Mouse (Mus musculus) adrenal gland, adult (tissue): Measurements from ENCODE around the gene Pkd1.
A peak's percentile ranks its signal among the peaks of the same experiment; 100 is the strongest.

Experiments used
- DNase-seq, 2 experiments: peaks; one replicate each; pipeline ENCODE4 v3.0.0; 2022 to 2023; ENCODE audit warnings: low spot score in 1 of 2; ENCODE audit not compliant: inconsistent age in 2 of 2

Gene Pkd1

DNA sequence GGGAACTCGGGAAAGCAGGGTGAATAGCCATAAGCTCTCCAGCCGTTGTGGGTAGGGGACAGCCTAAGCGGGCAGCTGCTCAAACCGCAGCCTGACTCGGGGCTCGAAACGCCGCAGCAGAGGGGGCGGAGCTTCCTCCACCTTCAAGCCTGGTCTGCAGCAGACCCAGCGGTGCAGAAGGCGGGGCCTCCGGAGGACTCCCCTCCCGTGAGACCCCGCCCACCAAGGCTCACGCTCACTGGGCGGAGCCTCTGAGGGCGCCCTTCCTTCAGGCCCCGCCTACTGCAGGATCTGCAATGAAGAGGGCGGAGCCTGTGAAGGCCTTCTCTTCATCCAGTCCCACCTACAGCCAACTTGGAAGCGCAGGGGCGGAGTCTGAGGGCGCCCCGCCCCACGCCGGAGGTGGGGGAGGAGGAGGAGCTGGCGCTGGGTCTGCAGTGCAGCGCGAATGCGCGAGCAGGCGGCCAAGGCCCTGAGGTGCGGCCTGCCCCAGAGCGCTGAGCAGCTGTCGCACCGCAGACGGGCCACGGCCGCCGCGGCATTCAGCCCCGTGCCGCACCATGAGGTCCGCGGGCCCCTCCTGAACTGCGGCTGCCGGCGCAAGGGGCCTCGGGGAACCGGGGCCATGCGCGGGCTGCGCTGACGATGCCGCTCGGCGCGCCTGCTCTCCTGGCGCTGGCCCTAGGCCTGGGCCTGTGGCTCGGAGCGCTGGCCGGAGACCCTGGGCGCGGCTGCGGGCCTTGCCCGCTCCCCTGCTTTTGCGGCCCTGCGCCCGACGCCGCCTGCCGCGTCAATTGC lies at the start of gene Pkd1:
Pkd1 (plus strand) TSS at position 217 of the 798 bp plus-strand sequence.
- DNase-seq = peak; percentile 100

DNA sequence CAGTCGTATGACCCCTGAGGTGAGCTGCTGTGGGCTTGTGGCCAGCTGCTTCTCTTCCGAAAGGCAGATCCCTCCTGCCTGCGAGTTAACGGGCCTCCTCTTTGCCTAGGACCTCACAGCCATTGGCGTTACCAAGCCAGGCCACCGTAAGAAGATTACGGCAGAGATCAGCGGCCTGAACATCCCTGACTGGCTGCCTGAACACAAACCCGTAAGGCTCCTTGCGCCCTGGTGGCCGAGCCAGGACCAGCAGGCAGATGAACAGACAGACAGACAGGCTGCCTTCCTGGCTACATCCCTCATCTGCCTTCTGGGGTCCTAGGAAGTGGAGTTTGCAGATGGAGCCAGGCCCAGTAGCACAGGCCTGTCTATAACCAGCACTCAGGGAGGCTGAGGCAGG lies 47.4 kb upstream of the Pkd1 start:
- no peak for DNase-seq

DNA sequence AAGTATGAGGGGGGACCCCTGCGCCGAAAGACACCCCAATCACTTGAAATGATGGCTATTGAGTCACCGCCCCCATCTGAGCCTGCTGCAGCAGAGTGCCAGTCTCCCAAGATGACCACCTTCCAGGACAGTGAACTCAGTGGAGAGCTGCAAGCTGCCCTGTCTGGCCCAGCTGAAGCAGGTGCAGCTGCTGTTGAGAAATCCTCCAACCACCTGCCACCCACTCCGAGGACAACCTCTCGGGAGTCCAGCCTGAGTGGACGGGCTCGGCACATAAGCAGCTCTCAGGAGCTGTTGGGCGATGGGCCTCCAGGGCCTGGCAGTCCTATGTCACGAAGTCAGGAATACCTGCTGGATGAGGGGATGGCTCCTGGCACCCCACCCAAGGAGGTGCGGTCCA lies 45.5 kb upstream of the Pkd1 start:
- DNase-seq = no peak

DNA sequence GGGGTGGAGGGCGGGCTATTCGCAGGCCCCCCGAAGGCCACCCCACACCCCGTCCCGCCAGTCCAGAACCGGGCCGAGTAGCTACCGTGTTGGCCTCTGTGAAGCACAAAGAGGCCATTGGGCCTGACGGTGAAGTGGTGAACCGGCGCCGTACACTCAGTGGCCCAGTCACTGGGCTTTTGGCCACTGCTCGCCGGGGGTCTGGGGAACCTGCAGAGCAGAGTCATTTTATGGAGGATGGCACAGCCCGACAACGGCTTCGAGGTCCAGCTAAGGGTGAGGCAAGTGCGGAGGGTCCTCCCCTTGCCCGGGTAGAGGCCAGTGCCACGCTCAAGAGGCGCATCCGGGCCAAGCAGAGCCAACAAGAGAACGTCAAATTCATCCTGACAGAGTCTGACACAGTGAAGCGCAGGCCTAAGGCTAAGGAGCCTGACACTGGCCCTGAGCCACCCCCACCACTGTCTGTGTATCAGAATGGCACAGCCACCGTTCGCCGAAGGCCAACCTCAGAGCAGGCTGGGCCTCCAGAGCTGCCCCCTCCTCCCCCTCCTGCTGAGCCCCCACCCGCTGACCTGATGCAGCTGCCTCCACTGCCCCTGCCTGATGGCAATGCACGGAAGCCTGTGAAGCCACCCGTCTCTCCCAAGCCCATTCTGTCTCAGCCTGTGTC lies 44.2 kb upstream of the Pkd1 start:
- no peak for DNase-seq

GRCm38 (mm10) chr17:24506332-24507070 lies 43.1 kb upstream of the Pkd1 start:
- peak; percentile 62 to 82 for DNase-seq

DNA sequence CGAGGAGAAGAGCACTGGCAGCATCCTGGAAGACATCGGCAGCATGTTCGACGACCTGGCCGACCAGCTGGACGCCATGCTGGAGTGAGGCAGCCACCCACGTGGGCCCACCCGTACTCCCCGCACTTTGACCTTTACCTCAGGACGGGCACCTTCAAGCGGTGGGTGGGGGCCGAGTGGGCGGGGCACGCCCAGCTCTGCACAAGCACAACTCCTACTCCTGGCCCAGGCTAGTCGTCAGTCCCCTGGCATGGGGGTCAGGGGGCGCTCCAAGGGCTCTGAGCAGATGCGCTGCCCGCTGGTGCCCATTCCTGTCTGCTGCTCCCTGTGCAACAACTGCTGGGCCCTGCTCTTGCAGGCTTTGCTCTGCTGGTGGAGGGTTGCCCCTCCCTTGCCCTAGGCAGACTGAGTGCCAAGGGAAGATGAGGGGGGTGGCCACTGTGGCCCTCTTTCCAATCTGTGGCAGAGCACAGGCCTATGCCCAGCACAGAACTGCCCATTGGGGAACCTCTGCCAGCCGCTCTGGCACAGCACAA lies 42.4 kb upstream of the Pkd1 start:
- DNase-seq = peak; percentile 53 to 64

DNA sequence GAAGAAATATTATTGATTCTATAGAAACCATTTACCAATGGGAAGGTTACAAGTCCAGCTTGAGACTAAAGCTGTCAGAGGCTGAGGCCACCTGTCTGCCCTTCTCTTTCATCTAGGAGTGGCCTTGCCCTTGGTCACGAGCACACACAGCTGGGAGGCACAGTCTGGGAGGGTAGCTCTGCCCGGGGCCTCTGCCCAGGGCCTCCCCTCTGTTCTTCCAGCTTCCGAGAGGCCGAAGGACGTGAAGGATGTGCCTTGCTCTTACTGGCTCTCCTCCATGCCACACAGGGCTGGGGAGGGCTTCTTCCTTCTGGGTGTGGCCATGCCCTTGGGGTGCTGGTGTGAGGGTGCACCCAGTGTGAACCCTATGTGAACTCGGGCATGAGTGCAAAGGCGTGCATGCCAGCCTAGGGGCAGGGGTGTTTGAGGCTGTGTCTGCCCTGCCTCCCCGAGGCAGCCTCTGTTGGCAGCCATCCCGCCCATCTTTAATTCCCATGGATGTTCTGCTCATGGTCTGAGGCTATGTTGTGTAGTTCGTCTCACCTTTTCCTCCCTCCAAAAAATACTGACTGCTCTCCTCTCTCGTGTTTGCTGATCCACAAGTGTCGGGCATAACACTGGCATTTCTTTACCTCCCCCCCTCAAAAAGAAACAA lies 41.7 kb upstream of the Pkd1 start:
- DNase-seq = peak; percentile 72 to 80

- DNase-seq = peak; percentile 54 to 87
Measured at GRCm38 (mm10) chr17:24513609-24514008, 36.0 kb upstream of the Pkd1 start.

DNA sequence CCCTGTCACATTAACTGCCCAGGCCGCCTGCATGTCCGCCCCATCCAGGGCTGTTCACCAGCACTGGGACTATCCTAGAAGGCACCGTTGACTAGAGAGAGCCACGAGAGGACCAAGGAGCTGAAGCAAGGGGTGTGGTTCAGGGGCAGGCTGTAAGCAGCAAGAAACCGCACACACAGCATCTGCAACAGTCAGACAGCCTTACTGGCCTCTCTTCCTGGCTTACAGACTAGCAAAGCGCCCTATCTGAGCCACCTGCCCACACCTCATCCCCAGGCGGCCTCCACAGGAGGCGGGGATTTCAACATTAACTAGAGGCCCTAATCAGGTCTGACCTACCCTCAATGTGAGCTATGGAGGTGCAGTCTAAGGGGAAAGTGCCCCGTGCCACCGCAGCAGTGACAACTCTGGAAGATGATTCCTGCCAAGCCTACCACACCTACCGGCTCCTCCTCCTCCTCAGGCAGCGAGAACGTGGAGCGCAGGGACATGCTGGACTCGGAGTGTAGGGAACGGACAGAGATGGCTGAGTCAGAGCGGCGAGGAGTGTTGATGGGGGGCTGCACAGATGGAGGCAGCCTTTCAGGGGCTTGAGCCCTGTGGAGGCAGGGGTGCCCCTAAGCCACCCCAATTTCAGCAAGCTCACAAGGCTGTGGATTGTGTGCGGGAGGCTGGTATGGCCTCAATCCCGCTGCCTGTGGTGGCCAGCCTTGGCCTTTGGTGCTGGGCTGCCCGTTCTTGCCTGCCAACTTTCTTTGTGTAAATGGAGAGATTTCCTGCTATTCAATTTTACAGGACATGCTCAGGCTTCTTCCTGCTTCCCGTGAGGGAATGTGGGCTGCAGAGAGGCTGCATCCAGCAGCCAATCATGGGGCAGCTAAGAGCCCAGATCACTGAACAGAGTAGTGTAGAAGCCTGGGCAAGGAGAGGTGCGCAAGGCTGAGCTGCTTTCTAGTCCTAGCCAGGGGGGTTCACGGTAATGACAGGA lies 35.1 kb upstream of the Pkd1 start:
- DNase-seq = no peak

DNA sequence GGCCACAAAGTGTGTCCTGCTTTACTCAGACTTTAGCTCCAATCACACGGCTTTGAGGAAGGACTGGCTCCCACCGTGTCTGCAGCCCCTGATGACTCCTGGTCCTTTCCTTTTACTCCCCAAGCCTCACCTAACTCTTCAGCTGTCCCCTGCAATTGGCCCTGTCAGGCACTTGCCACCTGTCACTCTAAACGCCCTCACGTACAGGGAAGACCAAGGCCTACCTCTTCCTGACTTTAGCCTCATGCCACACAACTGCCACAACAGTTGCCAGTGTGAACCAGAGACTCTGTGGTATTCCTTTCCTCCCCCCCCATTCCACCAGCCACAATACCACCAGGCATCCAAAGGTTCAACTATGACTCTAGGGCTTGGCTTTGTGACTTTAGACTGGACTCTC lies 29.2 kb upstream of the Pkd1 start:
- DNase-seq = no peak

- no peak for DNase-seq
Measured at GRCm38 (mm10) chr17:24524734-24525133, 24.9 kb upstream of the Pkd1 start.

GRCm38 (mm10) chr17:24527315-24527714 lies 22.3 kb upstream of the Pkd1 start:
- no peak for DNase-seq

- peak; percentile 93 to 97 for DNase-seq
Measured at GRCm38 (mm10) chr17:24527723-24528559, 21.7 kb upstream of the Pkd1 start, which contains the start of gene Traf7. Gene Traf7, minus strand, starts transcription at chr17:24527938.

DNA sequence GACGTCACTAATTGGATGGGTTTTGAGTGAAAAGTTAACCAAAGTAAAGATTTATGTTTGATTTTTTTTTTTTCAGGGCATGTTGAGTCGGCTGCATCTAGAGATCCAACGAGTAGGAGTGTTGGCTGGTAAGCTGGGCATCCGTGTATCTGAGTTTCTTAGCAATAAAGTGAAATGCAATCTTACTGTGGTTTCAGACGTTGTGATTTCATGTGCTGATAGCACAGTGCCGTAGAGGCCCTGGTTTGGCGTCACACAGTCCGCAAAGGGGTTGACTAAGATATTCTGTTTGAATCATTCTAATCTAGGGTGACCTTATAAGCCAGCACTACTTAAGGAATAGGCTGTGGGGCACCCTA lies 21.1 kb upstream of the Pkd1 start:
- no peak for DNase-seq

DNA sequence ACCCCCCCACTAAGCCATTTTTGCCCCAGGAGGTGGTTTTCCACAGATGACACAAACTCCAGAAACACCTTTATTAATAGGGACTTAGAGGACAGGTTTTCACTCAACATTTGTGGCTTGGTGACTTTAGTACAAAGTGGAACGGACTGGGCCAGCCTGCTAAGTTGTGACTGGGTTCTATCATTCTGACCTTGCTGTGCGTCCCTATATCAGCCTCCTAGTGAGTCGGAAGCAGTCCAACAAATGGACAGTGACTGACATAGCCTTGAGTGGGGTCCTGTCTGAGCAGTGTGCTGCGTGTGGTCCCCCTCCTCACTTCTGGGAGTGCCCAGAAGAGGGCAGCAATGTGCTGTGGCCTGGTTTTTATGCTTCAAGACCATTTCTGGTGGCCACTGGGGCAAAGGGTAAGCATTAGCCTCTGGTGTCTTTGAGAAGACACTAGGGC lies 20.6 kb upstream of the Pkd1 start:
- peak; percentile 61 to 82 for DNase-seq

DNA sequence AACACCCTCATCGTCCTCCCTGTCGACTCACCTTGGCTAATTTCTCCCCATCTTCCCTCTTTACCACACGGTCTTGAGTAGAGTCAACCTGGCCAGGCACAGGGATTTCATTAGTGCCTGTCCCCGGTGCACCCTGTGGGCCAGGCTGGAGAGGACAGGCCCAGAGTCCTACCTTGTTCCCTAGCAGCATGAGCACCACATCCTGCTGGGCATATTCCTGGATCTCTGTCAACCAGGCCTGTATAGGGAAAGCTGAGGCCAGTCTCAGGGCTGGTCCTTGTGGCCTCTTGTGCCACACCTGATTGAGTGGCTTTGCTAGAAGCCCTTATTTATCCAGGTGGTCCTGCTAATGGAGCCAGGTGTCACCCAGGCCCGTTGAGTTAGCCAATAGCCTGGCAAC lies 19.8 kb upstream of the Pkd1 start:
- no peak for DNase-seq

DNA sequence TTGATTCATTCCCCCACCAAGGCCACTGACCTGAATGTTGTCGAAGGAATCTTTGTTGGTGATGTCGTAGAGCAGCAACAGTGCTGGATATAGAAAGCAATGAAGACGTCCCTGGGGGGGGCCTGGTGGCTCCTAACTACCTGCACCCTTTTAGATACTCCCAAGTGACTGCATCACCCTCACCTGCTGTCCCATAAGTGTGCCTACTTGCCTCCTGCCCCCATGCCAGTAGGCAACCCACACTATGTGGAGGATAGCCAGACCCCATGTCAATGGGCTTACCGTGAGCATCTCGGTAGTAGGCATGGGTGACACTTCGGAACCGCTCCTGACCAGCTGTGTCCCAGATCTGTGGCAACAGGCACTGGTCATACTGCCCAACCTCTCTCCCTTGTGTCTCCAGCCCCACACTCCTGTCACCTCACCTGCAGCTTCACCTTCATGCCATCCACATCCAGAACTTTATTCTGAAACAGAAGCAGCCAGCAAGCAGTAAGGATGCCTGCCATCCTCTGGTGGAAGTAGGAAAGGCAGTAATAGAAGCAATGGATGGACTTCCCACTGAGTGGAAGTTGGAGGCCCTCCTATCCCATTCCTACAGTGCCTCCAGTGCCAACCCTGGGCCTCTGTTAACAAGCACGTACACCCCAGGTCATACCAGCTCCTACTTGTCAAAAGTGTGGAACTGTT lies 19.1 kb upstream of the Pkd1 start:
- peak in 1 of 2 experiments; percentile 71 for DNase-seq

- DNase-seq = no peak
Measured at GRCm38 (mm10) chr17:24531064-24531463, 18.6 kb upstream of the Pkd1 start.
